Mouse (Mus musculus) heart, embryonic 11.5 days (tissue): ENCODE measurements around the gene Ppbp. TPM values are rescaled to one million over a fixed set of nuclear protein-coding genes. Genes with fewer than 3 reads are reported as not detected.

Source experiments
- ATAC-seq: fragments of 200-750 bp; cut with Nextera tagmentation; replicated peaks from 2 replicates; pipeline ENCODE4 v1.8.0; 2017; ENCODE audit warnings: moderate library complexity; ENCODE audit not compliant: insufficient number of reproducible peaks, low FRiP score, low TSS enrichment
- H3K27ac ChIP-seq: fragments of 300-500 bp; sonication (generic); 2 replicates; pipeline ENCODE4 v1.5.1; 2014; ENCODE audit warnings: mild to moderate bottlenecking, low read depth, low read length
- H3K27me3 ChIP-seq: fragments of 300-500 bp; sonication (generic); 2 replicates; pipeline ENCODE4 v1.6.1; 2014; ENCODE audit warnings: mild to moderate bottlenecking, low read length, mixed read lengths; ENCODE audit not compliant: control insufficient read depth, insufficient read depth
- H3K36me3 ChIP-seq: fragments of 300-500 bp; sonication (generic); 2 replicates; pipeline ENCODE4 v1.6.1; 2014; ENCODE audit warnings: mild to moderate bottlenecking, low read length, moderate library complexity, mixed read lengths; ENCODE audit not compliant: control insufficient read depth, insufficient read depth
- H3K4me1 ChIP-seq: fragments of 300-500 bp; sonication (generic); 2 replicates; pipeline ENCODE4 v1.6.1; 2014; ENCODE audit warnings: low read length; ENCODE audit not compliant: control insufficient read depth, insufficient read depth
- H3K4me2 ChIP-seq: fragments of 300-500 bp; sonication (generic); 2 replicates; pipeline ENCODE4 v1.6.1; 2014; ENCODE audit warnings: mild to moderate bottlenecking, moderate library complexity
- H3K4me3 ChIP-seq: fragments of 300-500 bp; sonication (generic); 2 replicates; pipeline ENCODE4 v1.5.1; 2014; ENCODE audit warnings: low read depth, low read length
- H3K9ac ChIP-seq: fragments of 300-500 bp; sonication (generic); 2 replicates; pipeline ENCODE4 v1.6.1; 2014; ENCODE audit warnings: mild to moderate bottlenecking, low read depth, low read length, moderate library complexity
- H3K9me3 ChIP-seq: fragments of 300-500 bp; sonication (generic); replicated peaks from 2 replicates; pipeline ENCODE4 v1.6.1; 2016; ENCODE audit warnings: low read length; ENCODE audit not compliant: control insufficient read depth
- WGBS: fragments of 180-500 bp; shearing (Covaris S2); extraction: QIAGEN DNeasy Blood & Tissue Kit; methylation state at CpG from one replicate; pipeline ENCODE4 v1.1.7; 2014; ENCODE audit not compliant: insufficient replicate concordance; 5-methylcytosine and 5-hydroxymethylcytosine counted together
- polyA plus RNA-seq: library from polyadenylated mRNA; unstranded; fragments of >200 nt; fragmentation: Nextera tagmentation; extraction: Ambion mirVana; gene quantifications from 2 replicates; pipeline ENCODE4 v1.2.1, GENCODE M21; 2014

The Ppbp gene
- 28.8 and 32.8 TPM in 2 replicates for polyA plus RNA-seq

DNA sequence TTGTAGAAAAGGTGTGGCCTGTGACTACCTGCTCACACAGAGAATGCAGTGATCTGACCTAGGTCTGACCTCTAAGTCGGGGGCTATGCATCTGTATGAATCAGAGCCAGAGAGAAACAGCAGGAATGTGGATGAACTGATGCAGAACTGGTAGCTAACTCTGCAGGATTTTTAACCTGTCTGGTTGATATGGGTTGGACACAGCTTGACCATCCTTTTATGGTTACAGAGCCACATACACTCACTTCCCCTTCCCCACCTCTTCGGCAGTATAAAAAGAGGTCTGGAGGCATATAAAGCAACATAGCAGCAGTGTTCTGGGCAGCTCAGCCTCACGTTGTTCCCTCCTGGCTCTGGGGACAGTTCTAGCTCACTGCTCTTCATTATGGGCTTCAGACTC, at the start of gene Ppbp:
TSS of gene Ppbp (plus strand) at position 301 of the 400 bp plus-strand sequence.
- Histone ChIP-seq H3K4me1 (peaks cover 2% of the 10 kb centered on the region; the same call in 1 of the 2 replicates), H3K27me3 (no peaks in the 10 kb centered on the region), H3K27ac (no peak within 1 kb of the TSS), H3K4me2 (no peak within 1 kb of the TSS), H3K9ac (no peak within 1 kb of the TSS), H3K4me3 (no peak within 1 kb of the TSS), H3K36me3 (no peaks in the 10 kb centered on the region), H3K9me3 (no peaks in the 10 kb centered on the region)
- 47% methylated on average over 3 of the region's 3 CpGs for WGBS
- no peak for ATAC-seq

DNA sequence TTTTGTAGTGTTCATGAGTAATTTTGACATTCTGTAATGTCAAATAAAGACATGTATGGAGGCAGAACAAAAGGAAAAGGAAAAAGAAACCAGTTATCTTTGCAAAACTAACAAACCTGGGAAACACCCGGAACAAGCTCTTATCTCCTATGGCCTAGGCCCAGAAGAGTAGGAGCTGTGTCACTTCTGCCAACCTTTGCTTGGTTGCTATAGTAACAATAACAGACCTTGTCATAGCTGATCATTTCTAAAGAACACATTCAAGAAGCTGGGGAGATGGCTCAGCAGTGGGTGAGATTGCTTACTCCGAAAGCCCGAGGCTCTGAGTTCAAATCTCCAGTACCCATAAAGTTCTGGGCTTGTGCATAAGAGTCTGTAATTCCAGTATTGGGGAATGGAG, 45.7 kb upstream of the Ppbp start:
- no peaks in the 10 kb centered on the region for H3K27me3 ChIP-seq
- H3K4me2 ChIP-seq, result no peak overlapping the region
- H3K9ac ChIP-seq, result no peak overlapping the region
- WGBS, result 81% methylated on average over 3 of the region's 3 CpGs
- H3K27ac ChIP-seq, result no peak overlapping the region
- no peak overlapping the region for H3K4me3 ChIP-seq
- H3K36me3 ChIP-seq, result no peaks in the 10 kb centered on the region
- no peak for ATAC-seq
- no peaks in the 10 kb centered on the region for H3K4me1 ChIP-seq
- no peaks in the 10 kb centered on the region for H3K9me3 ChIP-seq

DNA sequence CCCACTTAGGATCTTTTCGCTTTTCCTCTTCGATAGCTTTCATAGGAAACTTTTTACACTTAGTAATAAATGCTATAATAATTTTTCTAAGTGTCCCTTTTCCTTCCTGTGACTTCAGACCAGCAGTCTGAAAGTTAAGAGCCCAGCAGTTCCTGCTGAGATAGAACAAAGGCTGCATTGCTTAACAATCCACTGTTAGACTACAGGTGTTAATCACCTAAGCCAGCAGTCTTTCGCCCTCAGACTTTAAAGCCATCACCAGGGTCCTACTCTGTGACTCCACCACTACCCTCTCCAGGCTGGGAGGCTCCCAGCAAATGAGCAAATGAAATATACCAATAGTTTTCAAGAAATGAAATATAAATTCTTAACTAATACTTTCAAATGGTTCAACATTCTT, 40.1 kb upstream of the Ppbp start:
- H3K4me2 ChIP-seq, result no peak overlapping the region

DNA sequence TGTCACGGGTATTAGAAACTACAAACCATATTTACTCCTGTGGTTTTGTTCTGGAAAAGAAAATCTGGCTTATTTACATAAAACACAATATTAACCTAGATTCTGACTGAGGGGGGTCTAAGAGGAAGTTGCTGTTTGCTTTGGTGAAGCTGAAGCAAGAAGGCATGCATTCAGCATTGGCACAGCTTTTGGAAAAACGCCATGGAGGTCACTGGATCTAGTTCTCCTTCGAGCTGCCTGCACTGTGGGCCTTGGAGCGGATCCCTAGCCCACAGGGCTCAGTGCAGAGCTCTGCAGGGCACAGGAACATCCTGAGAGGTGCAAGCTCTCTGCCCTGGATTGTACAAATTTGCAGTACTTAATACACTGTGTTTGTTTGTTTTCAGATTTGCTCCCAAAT, 36.8 kb upstream of the Ppbp start:
- no peak overlapping the region for H3K9ac ChIP-seq
- no peak overlapping the region for H3K4me3 ChIP-seq
- H3K36me3 ChIP-seq, result no peaks in the 10 kb centered on the region
- no peaks in the 10 kb centered on the region for H3K9me3 ChIP-seq
- H3K27ac ChIP-seq, result no peak overlapping the region
- no peak for ATAC-seq
- 74% methylated on average over 4 of the region's 4 CpGs for WGBS
- no peaks in the 10 kb centered on the region for H3K4me1 ChIP-seq
- no peak overlapping the region for H3K4me2 ChIP-seq
- H3K27me3 ChIP-seq, result no peaks in the 10 kb centered on the region

More for the DNA sequence above, 40.1 kb upstream of the Ppbp start:
- Histone ChIP-seq H3K4me3 (no peak overlapping the region), H3K9me3 (no peaks in the 10 kb centered on the region), H3K27me3 (no peaks in the 10 kb centered on the region), H3K36me3 (no peaks in the 10 kb centered on the region), H3K4me1 (no peaks in the 10 kb centered on the region), H3K27ac (no peak overlapping the region), H3K9ac (no peak overlapping the region)
- ATAC-seq, result no peak
- 78% methylated on average over 3 of the region's 3 CpGs for whole genome bisulfite sequencing

DNA sequence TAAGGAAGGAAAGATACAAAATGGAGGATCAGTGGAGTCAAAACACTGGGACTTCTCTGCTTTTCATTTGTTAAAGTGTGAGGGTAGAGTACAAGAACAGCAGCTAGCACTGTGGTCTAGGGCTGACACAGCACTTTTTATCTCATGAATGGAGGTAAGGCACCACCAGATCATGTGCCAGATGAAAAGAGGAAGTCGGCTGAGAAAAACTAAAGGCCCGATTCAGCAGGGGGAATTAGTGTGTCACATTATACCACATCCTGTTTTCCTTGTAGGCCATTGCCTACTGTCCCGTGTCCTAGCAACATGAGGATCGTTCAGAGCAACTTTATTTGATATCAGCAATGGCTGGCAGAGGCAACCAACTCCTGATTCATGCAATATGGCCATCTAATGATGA, 26.3 kb upstream of the Ppbp start:
- Histone ChIP-seq H3K27me3 (no peaks in the 10 kb centered on the region), H3K4me2 (no peak overlapping the region), H3K4me1 (no peaks in the 10 kb centered on the region), H3K36me3 (no peaks in the 10 kb centered on the region), H3K27ac (no peak overlapping the region), H3K4me3 (no peak overlapping the region), H3K9me3 (no peaks in the 10 kb centered on the region), H3K9ac (no peak overlapping the region)
- WGBS, result 65% methylated on average over 4 of the region's 4 CpGs
- no peak for ATAC-seq

DNA sequence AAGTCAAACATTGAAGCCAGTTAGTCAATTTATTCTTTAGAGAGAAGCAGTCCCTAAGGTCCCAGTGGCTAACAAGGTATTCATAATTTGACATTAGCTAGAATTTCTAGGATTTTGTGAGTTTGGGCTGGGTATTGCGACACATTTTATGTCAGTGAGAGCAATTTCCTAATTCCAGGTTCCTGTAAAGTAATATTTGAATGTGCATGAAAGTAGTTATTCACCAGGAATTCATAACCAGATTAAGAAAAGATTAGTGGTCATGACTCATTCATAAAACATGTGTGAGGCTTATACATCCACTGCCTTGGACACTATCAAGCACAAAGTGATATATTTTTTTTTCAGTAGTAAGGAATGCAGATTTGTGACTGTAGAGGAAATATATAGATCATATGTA, 14.4 kb upstream of the Ppbp start:
- 0 out of 2 replicates have a peak, but pooled peaks cover 5% of the 10 kb centered on the region for H3K4me1 ChIP-seq
- no peaks in the 10 kb centered on the region for H3K9me3 ChIP-seq
- no peak overlapping the region for H3K9ac ChIP-seq
- no peak overlapping the region for H3K4me3 ChIP-seq
- 0 out of 2 replicates have a peak, but pooled peaks cover 4% of the 10 kb centered on the region for H3K27me3 ChIP-seq
- WGBS, result 88% methylated on average over 1 of the region's 1 CpGs
- H3K4me2 ChIP-seq, result no peak overlapping the region
- no peak overlapping the region for H3K27ac ChIP-seq
- ATAC-seq, result no peak
- no peaks in the 10 kb centered on the region for H3K36me3 ChIP-seq

DNA sequence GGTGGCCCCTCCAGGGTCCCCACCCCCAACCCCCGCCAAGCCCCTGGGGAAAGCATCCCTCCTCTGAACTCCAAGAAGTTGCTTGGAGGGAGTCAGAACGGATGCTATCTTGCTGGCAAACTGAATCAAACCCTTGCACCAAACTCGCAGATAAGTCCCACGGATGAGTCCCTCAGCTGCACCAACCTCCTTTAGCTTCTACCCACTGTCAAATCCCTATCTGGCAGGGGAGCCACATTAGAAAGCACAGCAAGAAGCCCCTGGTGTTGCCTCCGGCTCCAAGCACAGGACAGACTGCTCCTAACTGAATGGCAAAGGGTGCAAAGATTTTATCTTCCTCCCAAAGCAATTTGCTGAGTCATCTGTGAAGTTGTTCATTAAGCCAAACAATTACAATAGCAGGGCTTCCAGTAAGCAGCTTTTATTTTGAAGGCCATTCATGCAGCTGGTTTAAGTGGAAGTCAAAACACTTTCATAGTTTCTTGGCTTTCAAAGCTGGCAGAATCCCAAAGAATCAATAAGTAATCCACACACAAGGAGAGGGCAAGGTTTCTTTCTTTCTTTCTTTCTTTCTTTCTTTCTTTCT, 10.2 kb upstream of the Ppbp start:
- Histone ChIP-seq H3K27ac (no peak overlapping the region), H3K36me3 (no peaks in the 10 kb centered on the region), H3K4me3 (no peak overlapping the region), H3K27me3 (peaks cover 13% of the 10 kb centered on the region), H3K4me2 (no peak overlapping the region), H3K9ac (no peak overlapping the region), H3K9me3 (no peaks in the 10 kb centered on the region), H3K4me1 (0 out of 2 replicates have a peak, but pooled peaks cover 8% of the 10 kb centered on the region)
- no peak for ATAC-seq
- 26% methylated on average over 5 of the region's 5 CpGs for WGBS

DNA sequence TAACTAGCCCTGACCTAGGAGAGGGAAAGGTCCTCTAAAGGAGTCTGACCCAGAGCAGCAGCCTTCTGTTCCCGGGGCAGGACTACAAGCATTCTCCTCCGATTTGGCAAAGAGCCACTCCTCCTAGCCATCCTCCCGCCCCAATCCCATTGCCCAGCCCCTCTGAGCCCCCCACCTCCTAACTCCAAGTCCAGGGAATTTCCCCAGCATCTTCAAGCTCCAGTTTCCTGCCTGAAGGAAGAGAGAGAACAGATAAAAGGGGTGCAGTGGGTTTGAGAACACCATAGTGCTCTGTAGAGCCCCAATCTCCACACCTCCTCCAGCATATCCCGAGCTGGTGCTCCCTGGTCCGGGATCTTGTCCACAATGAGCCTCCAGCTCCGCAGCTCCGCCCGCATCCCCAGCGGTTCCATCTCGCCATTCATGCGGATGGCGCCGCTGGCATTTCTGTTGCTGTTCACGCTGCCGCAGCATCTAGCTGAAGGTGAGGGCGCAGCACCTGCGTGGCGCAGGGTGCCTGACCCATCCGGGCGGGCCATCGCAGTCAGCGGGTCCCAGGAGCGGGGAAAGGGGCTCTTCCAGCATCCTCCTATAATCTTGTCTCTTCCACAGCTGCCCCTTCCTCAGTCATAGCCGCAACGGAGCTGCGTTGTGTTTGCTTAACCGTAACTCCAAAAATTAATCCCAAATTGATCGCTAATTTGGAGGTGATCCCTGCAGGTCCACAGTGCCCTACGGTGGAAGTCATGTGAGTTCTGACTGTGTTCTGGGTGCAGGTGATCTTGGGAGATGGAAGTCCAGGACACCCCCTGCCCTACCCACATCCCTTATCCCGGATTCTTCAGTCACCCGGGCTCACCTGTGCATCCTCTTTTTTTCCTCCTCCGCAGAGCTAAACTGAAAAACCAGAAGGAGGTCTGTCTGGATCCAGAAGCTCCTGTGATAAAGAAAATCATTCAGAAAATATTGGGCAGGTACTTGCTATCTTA, 8.9 kb upstream of the Ppbp start, which contains the start of gene Cxcl5:
TSS of gene Cxcl5 (plus strand) at position 284 of the 989 bp plus-strand sequence.
- peak within 1 kb of the TSS; percentile 35 for H3K4me3 ChIP-seq
- no peak within 1 kb of the TSS for H3K27ac ChIP-seq
- no peaks in the 10 kb centered on the region for H3K36me3 ChIP-seq
- peaks cover 13% of the 10 kb centered on the region for H3K27me3 ChIP-seq
- no peaks in the 10 kb centered on the region for H3K9me3 ChIP-seq
- no peak within 1 kb of the TSS; the same call in 1 of the 2 replicates for H3K9ac ChIP-seq
- WGBS, result 6% methylated on average over 32 of the region's 32 CpGs
- ATAC-seq, result no peak
- H3K4me1 ChIP-seq, result 0 out of 2 replicates have a peak, but pooled peaks cover 8% of the 10 kb centered on the region
- peak within 1 kb of the TSS; percentile 65 for H3K4me2 ChIP-seq
